Mouse (Mus musculus) neural tube, embryonic 11.5 days (tissue): ENCODE measurements around the gene Nlrp3. TPM values are rescaled to one million over a fixed set of nuclear protein-coding genes. Genes with fewer than 3 reads are reported as not detected.

Source experiments
- ATAC-seq: fragments of 200-750 bp; cut with Nextera tagmentation; 2 replicates; pipeline ENCODE4 v1.8.0; 2017; ENCODE audit warnings: moderate number of reproducible peaks, mild to moderate bottlenecking, moderate TSS enrichment, moderate library complexity; ENCODE audit not compliant: insufficient read depth, low FRiP score, low TSS enrichment
- DNase-seq: peaks from one replicate; pipeline ENCODE4 v3.0.0-alpha.2; 2015; ENCODE audit warnings: low spot score
- H3K27ac ChIP-seq: fragments of 300-500 bp; sonication (generic); 2 replicates; pipeline ENCODE4 v1.5.1; 2014; ENCODE audit warnings: low read depth, mild to moderate bottlenecking, low read length
- H3K27me3 ChIP-seq: fragments of 300-500 bp; sonication (generic); 2 replicates; pipeline ENCODE4 v1.6.1; 2014; ENCODE audit warnings: mild to moderate bottlenecking, low read length, mixed read lengths; ENCODE audit not compliant: control insufficient read depth, insufficient read depth
- H3K36me3 ChIP-seq: fragments of 300-500 bp; sonication (generic); 2 replicates; pipeline ENCODE4 v1.6.1; 2014; ENCODE audit warnings: mild to moderate bottlenecking, low read length, moderate library complexity, mixed read lengths; ENCODE audit not compliant: control insufficient read depth, insufficient read depth
- H3K4me1 ChIP-seq: fragments of 300-500 bp; sonication (generic); 2 replicates; pipeline ENCODE4 v1.6.1; 2014; ENCODE audit warnings: low read length, mixed read lengths; ENCODE audit not compliant: control insufficient read depth, insufficient read depth
- H3K4me2 ChIP-seq: fragments of 300-500 bp; sonication (generic); 2 replicates; pipeline ENCODE4 v1.6.1; 2014; ENCODE audit warnings: low read depth, mild to moderate bottlenecking, moderate library complexity
- H3K4me3 ChIP-seq: fragments of 300-500 bp; sonication (generic); 2 replicates; pipeline ENCODE4 v1.5.1; 2014; ENCODE audit warnings: low read depth, low read length
- H3K9ac ChIP-seq: fragments of 300-500 bp; sonication (generic); 2 replicates; pipeline ENCODE4 v1.6.1; 2014; ENCODE audit warnings: mild to moderate bottlenecking, low read length
- H3K9me3 ChIP-seq: fragments of 300-500 bp; sonication (generic); 2 replicates; pipeline ENCODE4 v1.6.1; 2016; ENCODE audit warnings: low read length; ENCODE audit not compliant: control insufficient read depth
- WGBS: fragments of 180-500 bp; shearing (Covaris S2); extraction: QIAGEN DNeasy Blood & Tissue Kit; methylation state at CpG from one replicate; pipeline ENCODE4 v1.1.7; 2014; 5-methylcytosine and 5-hydroxymethylcytosine counted together
- polyA plus RNA-seq: library from polyadenylated mRNA; unstranded; fragments of >200 nt; fragmentation: Nextera tagmentation; extraction: Ambion mirVana; gene quantifications from 2 replicates; pipeline ENCODE4 v1.2.1, GENCODE M21; 2014

Gene Nlrp3
- polyA plus RNA-seq, 1 experiment from 2014 or later, result 0.11 TPM

- Histone ChIP-seq H3K9ac (no peak overlapping the region), H3K27ac (no peak overlapping the region), H3K4me3 (no peak overlapping the region), H3K27me3 (no peaks in the 10 kb centered on the region), H3K4me2 (no peak overlapping the region), H3K4me1 (no peaks in the 10 kb centered on the region), H3K36me3 (no peaks in the 10 kb centered on the region; the same call in 1 of the 2 replicates), H3K9me3 (no peaks in the 10 kb centered on the region)
- no peak for DNase-seq
- WGBS, result 93% methylated on average over 10 of the region's 10 CpGs
- no peak for ATAC-seq
Measured at GRCm38 (mm10) chr11:59512733-59513132, 28.6 kb upstream of the Nlrp3 start.

GRCm38 (mm10) chr11:59513556-59513955 lies 27.8 kb upstream of the Nlrp3 start:
- WGBS, result 89% methylated on average over 3 of the region's 3 CpGs
- Histone ChIP-seq H3K27me3 (no peaks in the 10 kb centered on the region), H3K9me3 (no peaks in the 10 kb centered on the region), H3K4me1 (no peaks in the 10 kb centered on the region), H3K4me2 (no peak overlapping the region), H3K27ac (no peak overlapping the region), H3K36me3 (no peaks in the 10 kb centered on the region), H3K4me3 (no peak overlapping the region), H3K9ac (no peak overlapping the region)
- DNase-seq, result no peak
- ATAC-seq, result no peak

GRCm38 (mm10) chr11:59514381-59514780 lies 27.0 kb upstream of the Nlrp3 start:
- DNase-seq (no peak), ATAC-seq (no peak)
- WGBS, result 83% methylated on average over 6 of the region's 6 CpGs
- Histone ChIP-seq H3K27me3 (no peaks in the 10 kb centered on the region), H3K4me3 (no peak overlapping the region), H3K4me2 (no peak overlapping the region), H3K9me3 (no peaks in the 10 kb centered on the region), H3K27ac (no peak overlapping the region), H3K4me1 (no peaks in the 10 kb centered on the region; the same call in 1 of the 2 replicates), H3K9ac (no peak overlapping the region), H3K36me3 (no peaks in the 10 kb centered on the region)

GRCm38 (mm10) chr11:59514789-59515188 lies 26.6 kb upstream of the Nlrp3 start:
- no peak for ATAC-seq
- no peaks in the 10 kb centered on the region for H3K27me3 ChIP-seq
- H3K4me3 ChIP-seq, result no peak overlapping the region
- no peak overlapping the region for H3K9ac ChIP-seq
- no peak for DNase-seq
- H3K36me3 ChIP-seq, result no peaks in the 10 kb centered on the region
- no peak overlapping the region for H3K4me2 ChIP-seq
- no peaks in the 10 kb centered on the region; the same call in 1 of the 2 replicates for H3K4me1 ChIP-seq
- WGBS, result 79% methylated on average over 3 of the region's 3 CpGs
- no peaks in the 10 kb centered on the region for H3K9me3 ChIP-seq
- H3K27ac ChIP-seq, result no peak overlapping the region

- H3K27ac ChIP-seq, result no peak overlapping the region
- H3K4me3 ChIP-seq, result no peak overlapping the region
- WGBS, result 81% methylated on average over 1 of the region's 1 CpGs
- H3K4me2 ChIP-seq, result no peak overlapping the region
- H3K27me3 ChIP-seq, result no peaks in the 10 kb centered on the region
- no peak overlapping the region for H3K9ac ChIP-seq
- ATAC-seq (no peak), DNase-seq (no peak)
- no peaks in the 10 kb centered on the region for H3K36me3 ChIP-seq
- no peaks in the 10 kb centered on the region for H3K9me3 ChIP-seq
- H3K4me1 ChIP-seq, result no peaks in the 10 kb centered on the region; the same call in 1 of the 2 replicates
Measured at GRCm38 (mm10) chr11:59517441-59517840, 23.9 kb upstream of the Nlrp3 start.

DNA sequence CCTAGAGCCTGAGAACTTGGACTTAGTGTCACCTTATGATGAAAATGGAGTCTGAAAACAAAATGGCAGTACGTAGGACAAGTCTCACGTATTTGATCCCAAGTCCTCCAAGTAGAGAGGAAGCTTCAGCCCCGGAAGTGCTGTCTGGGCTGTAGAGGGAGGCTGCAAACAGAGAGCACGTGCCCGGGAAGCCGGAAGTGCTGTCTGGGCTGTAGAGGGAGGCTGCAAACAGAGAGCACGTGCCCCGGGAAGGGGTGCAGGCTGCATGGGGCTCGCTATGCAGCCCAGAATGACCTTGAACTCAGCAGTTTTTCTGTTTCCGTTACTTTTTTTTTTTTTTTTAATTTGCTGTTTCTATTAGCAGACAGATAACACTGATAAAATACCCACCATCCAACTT lies 23.1 kb upstream of the Nlrp3 start:
- DNase-seq (no peak), ATAC-seq (no peak)
- no peak overlapping the region for H3K4me3 ChIP-seq
- WGBS, result 74% methylated on average over 10 of the region's 10 CpGs
- no peak overlapping the region for H3K27ac ChIP-seq
- H3K4me1 ChIP-seq, result no peaks in the 10 kb centered on the region; the same call in 1 of the 2 replicates
- no peak overlapping the region for H3K9ac ChIP-seq
- no peak overlapping the region for H3K4me2 ChIP-seq
- no peaks in the 10 kb centered on the region for H3K27me3 ChIP-seq
- H3K36me3 ChIP-seq, result no peaks in the 10 kb centered on the region
- no peaks in the 10 kb centered on the region for H3K9me3 ChIP-seq

DNA sequence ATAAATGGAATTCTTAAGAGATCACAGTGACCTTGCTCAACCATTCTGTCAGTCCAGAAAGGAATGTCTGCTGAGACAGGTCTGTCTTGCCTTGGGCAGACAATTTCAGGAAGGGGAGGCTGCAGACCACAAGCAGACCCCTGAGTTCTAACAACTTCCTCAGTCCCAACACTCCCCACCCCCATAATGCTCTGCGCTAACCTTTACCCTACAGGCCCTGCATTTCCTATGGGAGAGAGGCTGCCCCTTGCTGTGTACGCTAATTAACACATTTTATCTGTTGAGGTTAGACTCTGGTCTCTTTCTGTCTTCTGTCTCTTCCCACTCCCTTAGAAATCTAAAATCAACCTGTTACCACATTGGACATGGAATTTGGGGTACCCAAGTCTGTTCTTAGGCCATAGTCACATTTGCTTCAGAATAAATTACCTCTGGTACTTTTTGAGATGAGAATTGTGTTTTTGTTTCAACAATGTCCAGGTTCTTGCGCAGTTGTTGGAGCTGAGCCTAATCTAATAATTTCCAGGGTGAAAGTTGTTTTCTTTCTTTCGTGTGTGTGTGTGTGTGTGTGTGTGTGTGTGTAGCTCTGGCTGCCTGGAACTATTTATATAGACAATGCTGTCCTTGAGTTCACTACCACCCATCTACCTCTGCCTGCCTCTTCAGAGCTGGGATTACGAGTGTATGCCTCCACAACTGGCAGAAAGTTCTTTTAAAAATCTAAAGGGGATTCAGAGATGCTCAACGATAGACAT lies 21.4 kb upstream of the Nlrp3 start:
- H3K4me1 ChIP-seq, result no peaks in the 10 kb centered on the region; the same call in 1 of the 2 replicates
- H3K9ac ChIP-seq, result no peak overlapping the region
- 78% methylated on average over 6 of the region's 6 CpGs for WGBS
- no peaks in the 10 kb centered on the region for H3K36me3 ChIP-seq
- no peaks in the 10 kb centered on the region for H3K9me3 ChIP-seq
- H3K27ac ChIP-seq, result no peak overlapping the region
- no peak overlapping the region for H3K4me3 ChIP-seq
- DNase-seq (no peak), ATAC-seq (no peak)
- H3K4me2 ChIP-seq, result no peak overlapping the region
- H3K27me3 ChIP-seq, result no peaks in the 10 kb centered on the region

DNA sequence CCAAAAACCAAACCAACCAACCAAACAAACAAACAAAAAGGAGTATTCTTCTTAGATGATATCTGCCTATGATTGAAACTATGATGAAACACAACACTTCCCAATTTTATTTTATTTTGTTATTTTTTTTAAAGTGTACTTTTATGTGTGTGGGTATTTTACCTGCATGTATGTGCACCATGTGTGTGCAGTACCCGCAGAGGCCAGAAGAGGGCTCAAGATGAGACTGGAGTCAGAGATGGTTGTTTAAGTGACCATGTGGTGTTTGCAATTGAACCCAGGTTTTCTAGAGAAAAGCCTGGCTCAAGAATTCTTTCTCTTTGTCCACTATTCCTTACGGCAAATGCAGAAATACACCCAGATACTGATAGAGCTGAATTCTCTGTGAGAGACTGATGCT lies 17.2 kb upstream of the Nlrp3 start:
- no peak for DNase-seq
- Histone ChIP-seq H3K4me2 (no peak overlapping the region), H3K4me1 (no peaks in the 10 kb centered on the region; the same call in 1 of the 2 replicates), H3K4me3 (no peak overlapping the region), H3K9ac (no peak overlapping the region), H3K27me3 (no peaks in the 10 kb centered on the region), H3K9me3 (no peaks in the 10 kb centered on the region), H3K36me3 (no peaks in the 10 kb centered on the region), H3K27ac (no peak overlapping the region)
- ATAC-seq, result no peak
- whole genome bisulfite sequencing, result 97% methylated on average over 2 of the region's 2 CpGs

DNA sequence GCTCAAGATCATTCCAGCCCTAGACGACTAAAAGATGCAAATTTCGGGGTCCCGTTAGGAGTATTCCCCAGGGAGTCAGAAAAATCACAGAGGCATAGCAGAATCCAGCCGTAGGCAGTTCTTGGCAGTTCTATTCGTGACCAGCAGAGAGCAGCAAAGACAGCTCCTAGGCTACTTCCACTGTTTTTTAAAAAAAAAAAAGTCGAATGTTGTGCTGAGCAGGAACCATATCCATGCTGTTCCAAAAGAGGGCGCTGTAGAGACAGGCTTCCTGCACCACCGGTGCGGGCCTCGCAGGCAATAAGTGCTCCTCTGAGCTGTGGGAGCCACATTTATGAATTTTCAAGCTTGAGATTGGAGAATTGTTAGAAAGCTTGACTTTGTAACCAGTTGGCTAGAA lies 16.1 kb upstream of the Nlrp3 start:
- Histone ChIP-seq H3K4me1 (no peaks in the 10 kb centered on the region), H3K4me2 (no peak overlapping the region), H3K27me3 (no peaks in the 10 kb centered on the region), H3K27ac (no peak overlapping the region), H3K9ac (no peak overlapping the region), H3K4me3 (no peak overlapping the region), H3K9me3 (no peaks in the 10 kb centered on the region), H3K36me3 (no peaks in the 10 kb centered on the region)
- 16% methylated on average over 10 of the region's 10 CpGs for WGBS
- no peak for ATAC-seq
- DNase-seq, result peak; percentile 76
